Mouse (Mus musculus): ENCODE measurements around the gene Btbd17. TPM values are rescaled to one million over a fixed set of nuclear protein-coding genes. Genes with fewer than 3 reads are reported as not detected.
A peak's percentile ranks its signal among the peaks of the same experiment; 100 is the strongest.

The Btbd17 gene
- total RNA-seq, 2 experiments from 2014 or later = 38.4 to 38.6 TPM

DNA sequence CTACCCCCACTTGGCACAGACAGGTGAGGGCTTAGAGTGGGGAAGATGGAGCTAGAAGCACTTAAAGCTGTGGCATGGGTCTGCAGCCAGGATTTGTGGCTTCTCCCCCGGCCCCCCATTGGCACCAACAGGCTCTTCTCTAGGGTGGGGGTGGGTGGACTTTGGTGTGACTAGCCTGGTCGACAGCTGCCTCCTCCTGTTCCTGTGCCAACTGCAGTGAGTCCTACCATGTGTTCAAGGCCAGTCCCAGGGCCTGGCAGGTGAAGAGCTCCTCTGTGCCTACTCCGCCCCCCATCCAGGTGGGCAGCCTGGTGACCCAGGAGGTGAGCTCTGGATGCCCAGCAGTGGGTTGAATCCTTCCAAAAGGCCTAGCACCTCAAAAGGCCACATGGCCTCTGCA, 8.1 kb downstream of the Btbd17 start:
- intact Hi-C loops (cut with DNase I) = loop anchor here (2.0 to 5.0 kb wide), 2 partner anchors 43 to 110 kb away; partner anchors contain the start of gene Ttyh2
- DNase-seq (ENCODE audit: low spot score in 2 of 2) = no peak

DNA sequence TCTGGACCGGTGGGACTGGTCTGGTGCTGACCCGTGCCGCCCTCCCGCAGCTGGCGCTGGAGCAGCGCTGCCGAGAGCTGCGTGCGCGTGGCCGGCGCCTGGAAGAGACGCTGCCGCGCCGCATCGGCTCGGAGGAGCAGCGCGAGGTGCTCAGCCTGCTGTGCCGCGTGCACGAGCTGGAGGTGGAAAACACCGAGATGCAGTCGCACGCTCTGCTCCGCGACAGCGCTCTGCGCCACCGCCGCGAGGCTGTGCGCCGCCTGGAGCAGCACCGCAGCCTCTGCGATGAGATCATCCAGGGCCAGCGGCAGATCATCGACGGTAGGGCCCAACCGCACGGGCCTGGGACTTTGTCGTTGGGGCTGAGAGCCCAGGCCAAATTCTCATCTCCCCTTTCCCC, 9.4 kb downstream of the Btbd17 start:
- intact Hi-C loops (cut with DNase I) = loop anchor here (5.0 kb wide), 1 partner anchor 109 kb away; the partner anchor contains the start of gene Ttyh2
- DNase-seq (ENCODE audit: low spot score in 2 of 2) = peak; percentile 70 to 74

DNA sequence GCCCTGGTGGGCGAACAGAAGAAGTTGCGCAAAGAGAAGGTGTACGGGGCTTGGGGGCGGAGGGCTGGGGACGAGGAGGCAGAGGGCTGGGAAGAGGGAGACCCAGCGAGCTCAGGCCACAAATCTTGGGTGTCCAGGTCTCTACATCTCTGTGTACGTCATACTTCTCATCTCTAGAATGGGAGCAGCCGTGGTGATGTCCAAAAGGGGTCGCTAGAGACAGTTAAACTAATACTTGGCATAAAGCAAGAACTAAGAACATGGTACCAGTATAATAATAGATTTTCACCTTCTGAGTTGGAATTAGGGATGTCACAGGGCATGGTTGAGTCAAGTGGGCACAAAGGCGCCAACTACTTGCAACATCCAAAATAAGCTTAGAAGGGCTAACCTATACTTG, 9.9 kb downstream of the Btbd17 start:
- no peak for DNase-seq (ENCODE audit: low spot score in 2 of 2)
- intact Hi-C loops (cut with DNase I) = loop anchor here (5.0 kb wide), 1 partner anchor 109 kb away; the partner anchor contains the start of gene Ttyh2

DNA sequence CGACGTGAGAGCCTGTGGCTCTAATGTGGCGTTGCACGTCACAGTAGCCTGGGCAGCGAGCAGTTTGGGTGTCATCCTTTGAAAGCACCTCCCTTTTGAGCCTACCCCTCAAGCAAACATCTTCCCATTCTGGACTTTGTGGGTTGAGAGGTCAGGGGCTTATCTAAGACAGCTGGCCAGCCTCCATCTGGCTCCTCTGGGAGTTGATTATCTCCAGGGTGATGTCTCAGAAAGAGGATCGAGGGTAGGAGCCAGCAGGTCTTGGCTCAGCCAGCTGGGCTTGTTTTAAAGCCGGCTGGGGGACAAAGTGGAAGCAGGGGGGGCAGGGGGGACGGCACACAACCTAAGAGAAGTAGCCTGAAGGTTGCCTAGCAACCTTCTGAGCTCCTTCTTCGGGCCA, 15.7 kb downstream of the Btbd17 start:
- no peak for DNase-seq (ENCODE audit: low spot score in 2 of 2)
- intact Hi-C loops (cut with DNase I) = no loop called here

DNA sequence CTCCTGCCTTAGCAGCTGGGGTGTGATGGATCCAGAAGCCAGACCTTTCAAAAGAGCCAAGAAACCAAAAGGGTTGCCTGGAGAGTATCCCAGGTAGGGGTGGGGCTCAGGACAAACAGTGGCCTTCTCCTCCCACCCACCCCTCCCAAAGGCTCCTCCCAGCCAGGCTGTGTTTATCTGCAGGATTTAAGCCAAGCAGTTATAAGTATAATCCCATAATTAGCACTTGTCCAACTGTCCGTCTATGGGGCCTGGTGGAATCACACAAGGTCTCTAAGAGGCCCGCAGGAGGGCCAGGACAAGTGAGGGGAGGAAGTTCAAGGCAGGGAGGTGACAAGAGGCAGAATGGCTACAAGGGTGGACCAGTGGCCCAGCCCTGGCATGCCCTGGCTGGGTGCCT, 23.8 kb downstream of the Btbd17 start:
- DNase-seq (ENCODE audit: low spot score in 2 of 2) = no peak
- intact Hi-C loops (cut with DNase I) = no loop called here

DNA sequence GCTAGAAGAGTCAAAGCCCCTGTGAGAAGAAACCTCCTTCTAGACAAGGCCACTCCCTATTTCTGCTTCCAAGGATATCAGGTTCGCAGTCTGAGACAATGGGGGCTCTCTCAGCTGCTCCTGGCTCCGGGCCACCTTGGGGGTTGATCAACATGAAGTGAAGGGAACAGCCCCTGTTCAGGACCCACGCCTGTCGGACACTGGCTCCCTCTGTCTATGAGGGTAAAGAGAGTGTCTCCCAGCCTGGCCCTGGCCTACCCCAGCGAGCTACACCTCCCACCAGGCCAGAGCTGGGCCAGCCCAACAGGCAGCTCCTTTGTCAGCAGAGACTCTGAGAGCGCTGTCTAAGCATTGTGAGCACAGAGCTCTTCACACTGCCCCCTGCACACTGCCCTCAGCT, 25.8 kb downstream of the Btbd17 start:
- intact Hi-C loops (cut with DNase I) = no loop called here
- peak in 1 of 2 experiments; percentile 40 for DNase-seq (ENCODE audit: low spot score in 2 of 2)

DNA sequence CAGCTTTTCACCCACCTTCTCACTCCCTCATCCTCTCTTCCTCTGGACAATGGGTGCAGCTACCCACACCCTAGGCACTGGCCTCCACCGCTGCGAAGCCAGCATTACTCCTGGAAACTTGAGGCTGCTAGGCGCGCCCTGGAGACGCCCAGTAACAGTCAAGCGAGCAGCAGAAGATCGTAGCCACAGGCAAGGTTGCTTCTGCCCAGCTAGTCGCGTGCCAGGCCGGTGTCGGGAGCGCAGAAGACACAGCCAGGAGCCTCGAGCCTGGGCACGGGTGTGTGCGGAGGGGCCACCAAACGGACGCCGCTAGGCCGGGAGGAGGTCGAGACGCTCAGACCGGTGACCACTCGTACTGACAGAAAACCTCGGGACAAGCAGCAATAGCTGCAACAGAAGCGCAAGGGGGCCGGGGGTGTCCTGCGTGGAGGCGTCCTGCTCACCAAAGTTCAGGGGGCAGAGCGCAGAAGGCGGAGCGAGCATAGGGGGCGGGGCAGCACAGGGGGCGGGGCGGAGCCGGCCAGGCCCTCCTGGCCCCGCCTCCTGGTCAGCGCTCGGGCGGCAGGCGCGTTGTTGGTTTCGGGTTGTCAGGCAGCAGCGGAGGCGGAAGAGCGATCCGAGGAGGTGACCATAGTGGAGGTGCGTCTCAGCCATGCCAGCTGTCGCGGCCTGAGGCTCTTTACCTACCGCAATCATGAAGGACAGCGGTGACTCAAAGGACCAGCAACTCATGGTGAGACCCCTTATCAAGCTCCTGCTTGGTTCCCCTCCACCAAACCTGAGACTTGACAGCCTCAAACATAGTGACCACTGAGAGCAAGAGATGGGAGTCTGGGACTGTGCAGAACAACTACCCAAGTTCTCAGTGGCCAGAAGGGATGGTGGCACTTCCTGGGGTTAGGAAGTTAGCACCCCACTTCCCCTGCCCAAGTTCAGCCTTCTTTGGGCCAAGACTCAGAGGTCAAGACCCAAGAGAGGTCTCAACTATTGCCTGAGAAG, 30.6 kb downstream of the Btbd17 start, which contains the start of gene Kif19a:
TSS of gene Kif19a (plus strand) at position 569 of the 999 bp plus-strand sequence.
- intact Hi-C loops (cut with DNase I) = no loop called here
- no peak for DNase-seq (ENCODE audit: low spot score in 2 of 2)

DNA sequence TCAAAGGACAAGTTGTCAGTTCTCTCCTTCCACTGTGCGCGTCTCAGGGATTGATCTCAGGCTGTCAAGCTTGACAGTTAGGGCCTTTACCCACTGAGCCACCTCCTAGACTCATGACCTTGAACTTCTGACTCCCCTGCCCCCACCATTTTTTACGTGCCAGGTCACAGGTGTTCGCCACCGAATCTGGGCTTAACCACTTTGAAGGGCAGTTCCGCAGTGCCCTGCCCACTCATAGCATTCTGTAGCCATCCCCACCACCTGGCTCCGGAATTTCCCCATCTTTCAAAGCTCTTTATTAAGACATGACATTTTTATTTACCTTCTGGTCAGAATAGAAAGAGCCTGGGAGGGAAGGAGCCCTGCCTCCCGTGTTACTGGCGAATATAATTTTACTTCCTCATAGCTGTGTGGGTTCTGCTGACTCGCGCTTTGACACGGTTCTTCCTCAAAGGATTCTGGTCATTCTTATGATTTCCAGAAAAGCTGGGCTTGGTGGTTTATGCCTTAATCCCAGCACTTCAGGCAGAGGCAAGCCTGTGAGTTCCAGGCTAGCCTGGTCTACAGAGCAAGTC, 48.1 kb downstream of the Btbd17 start:
- intact Hi-C loops (cut with DNase I) = no loop called here
- DNase-seq (ENCODE audit: low spot score in 2 of 2) = no peak

DNA sequence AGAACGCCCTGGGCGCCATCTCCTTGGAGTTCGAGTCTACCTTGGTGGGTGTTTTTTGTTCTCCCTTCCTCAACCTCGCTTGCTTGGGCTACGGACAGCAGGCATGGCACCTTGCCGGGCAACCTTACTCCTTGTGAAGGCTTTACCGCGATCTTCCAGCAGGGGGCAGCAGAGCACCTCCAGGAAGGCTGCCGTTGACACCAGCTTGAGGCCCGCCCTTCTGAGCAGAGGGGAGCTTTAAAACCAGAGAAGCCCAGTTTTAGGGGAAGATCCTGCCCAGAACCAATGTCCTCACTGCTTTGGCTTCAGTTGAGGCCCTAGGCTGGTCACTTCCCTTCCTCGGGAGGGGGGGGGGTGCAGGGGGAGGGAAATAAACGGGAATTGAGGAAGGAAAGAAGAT, 50.6 kb downstream of the Btbd17 start:
- intact Hi-C loops (cut with DNase I) = loop anchor here (2.0 kb wide), 3 partner anchors 44 to 168 kb away; no protein-coding TSS in a partner anchor
- peak; percentile 87 to 95 for DNase-seq (ENCODE audit: low spot score in 2 of 2)

DNA sequence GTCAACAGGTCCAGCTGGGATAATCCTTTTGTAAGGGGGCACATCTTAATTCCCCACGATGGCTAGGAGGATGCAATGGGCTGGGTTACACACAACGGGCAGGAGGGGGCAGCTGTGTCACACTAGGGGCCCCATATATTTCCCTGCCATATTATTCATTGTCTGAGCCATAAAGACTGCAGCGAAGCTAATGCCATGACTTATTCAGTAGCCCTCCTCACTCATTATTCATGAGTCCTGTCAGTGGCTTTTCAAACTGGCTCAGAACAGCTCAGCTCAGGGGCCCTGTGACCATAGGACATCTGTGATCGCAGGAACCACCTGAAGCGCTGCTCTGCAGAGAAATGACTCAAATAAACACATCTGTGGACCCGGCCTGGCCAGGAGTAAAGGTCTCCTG, 54.3 kb downstream of the Btbd17 start:
- DNase-seq (ENCODE audit: low spot score in 2 of 2) = no peak
- intact Hi-C loops (cut with DNase I) = no loop called here

Other genes with a start within 250 kb of the Btbd17 start
- gene Rpl38, start 127.4 kb downstream of the Btbd17 start, total RNA-seq (2021) = 100 to 1,000 TPM; 737 to 799 TPM
- 10 to 100 TPM; 24.0 to 24.6 TPM for gene Ttyh2, start 120.5 kb downstream of the Btbd17 start, total RNA-seq (2021)
- gene Dnaic2, start 68.5 kb downstream of the Btbd17 start, total RNA-seq (2021) = 1 to 10 TPM in 1 of 2 experiments, under 1 TPM in 1; 0.99 to 1.8 TPM
- 10 to 100 TPM in 1 of 2 experiments, 1 to 10 TPM in 1; 8.8 to 11.2 TPM for gene Kif19a, start 30.6 kb downstream of the Btbd17 start, total RNA-seq (2021)
- gene Gpr142, start 3.0 kb upstream of the Btbd17 start, total RNA-seq (2021) = not detected
- 1 to 10 TPM; 4.0 to 4.6 TPM for gene Gprc5c, start 55.2 kb upstream of the Btbd17 start, total RNA-seq (2021)
- gene Cd300a, start 94.1 kb upstream of the Btbd17 start, total RNA-seq (2021) = under 1 TPM; 0.51 to 0.68 TPM
- gene Cd300lb, start 138.4 kb upstream of the Btbd17 start, total RNA-seq (2021) = not detected
- gene Cd300c, start 173.2 kb upstream of the Btbd17 start, total RNA-seq (2021) = not detected
- gene Cd300ld, start 194.0 kb upstream of the Btbd17 start, total RNA-seq (2021) = not detected
- gene Cd300c2, start 205.9 kb upstream of the Btbd17 start, total RNA-seq (2021) = 1 to 10 TPM; 3.8 to 4.1 TPM
- not detected for gene Cd300ld2, start 220.2 kb upstream of the Btbd17 start, total RNA-seq (2021)
- 1 to 10 TPM in 1 of 2 experiments, not detected in 1; 1.3 TPM for gene Cd300ld4, start 231.1 kb upstream of the Btbd17 start, total RNA-seq (2021)
- not detected for gene Cd300ld5, start 241.8 kb upstream of the Btbd17 start, total RNA-seq (2021)